In genomic region chr7:38106711-38107311, GRCm38 (mm10) we compare ENCODE assay signal across 8 mouse cellular contexts. TPM values are rescaled to one million over a fixed set of nuclear protein-coding genes. Genes with fewer than 3 reads are reported as not detected.
A peak's percentile ranks its signal among the peaks of the same experiment; 100 is the strongest.
DNase-seq lines count a peak whose midpoint lies in the region; ATAC-seq lines count a peak whose summit lies in the region.

No protein-coding gene starts in this region.

- peaks cover 42% of the 10 kb centered on the region for H3K4me1 ChIP-seq in embryonic facial prominence, embryonic 10.5 days
- peaks cover 49% of the 10 kb centered on the region for H3K4me1 ChIP-seq in midbrain, embryonic 10.5 days
- H3K4me1 ChIP-seq in stomach, embryonic 15.5 days, result peaks cover 21% of the 10 kb centered on the region

- ATAC-seq in frontal cortex, adult (ENCODE audit: low TSS enrichment), result peak; percentile 11; the same call in 1 of the 2 replicates
- no peak for ATAC-seq in stomach, embryonic 15.5 days (ENCODE audit: insufficient read depth, low FRiP score, low read depth)

- peak overlapping the region; percentile 94 for H3K4me3 ChIP-seq in embryonic facial prominence, embryonic 10.5 days
- H3K4me3 ChIP-seq in midbrain, embryonic 10.5 days, result peak overlapping the region; percentile 76
- H3K4me3 ChIP-seq in stomach, embryonic 15.5 days (replicated peaks), result peak overlapping the region; percentile 68

- H3K27me3 ChIP-seq in embryonic facial prominence, embryonic 10.5 days (replicated peaks; ENCODE audit: low read depth, poor library complexity, severe bottlenecking), result no peaks in the 10 kb centered on the region
- peaks cover 18% of the 10 kb centered on the region for H3K27me3 ChIP-seq in midbrain, embryonic 10.5 days (ENCODE audit: low read depth, poor library complexity, severe bottlenecking)
- no peaks in the 10 kb centered on the region for H3K27me3 ChIP-seq in stomach, embryonic 15.5 days (replicated peaks)

- peak overlapping the region; percentile 95 for H3K27ac ChIP-seq in embryonic facial prominence, embryonic 10.5 days (replicated peaks)
- H3K27ac ChIP-seq in midbrain, embryonic 10.5 days (replicated peaks), result peak overlapping the region; percentile 91
- H3K27ac ChIP-seq in stomach, embryonic 15.5 days, result 0 out of 2 replicates have a peak overlapping the region, but pooled peaks have one; percentile 3

- H3K4me2 ChIP-seq in stomach, embryonic 15.5 days, result peak overlapping the region; percentile 93

- DNase-seq in frontal cortex, postnatal 36 days (ENCODE audit: low spot score in 2 of 2), result no peak
- peak; percentile 19 for DNase-seq in adipocyte (ENCODE audit: low spot score)
- DNase-seq in embryonic facial prominence, embryonic 10.5 days (ENCODE audit: low spot score), result peak; percentile 71
- peak; percentile 30 to 36 for DNase-seq in heart, postnatal 14 days
- DNase-seq in layer of hippocampus, adult 9-11 months, result peak; percentile 37
- peak; percentile 63 for DNase-seq in midbrain, embryonic 10.5 days (ENCODE audit: low spot score)

- intact Hi-C loops in heart, postnatal 14 days (cut with DNase I), result loop anchor here (5.0 kb wide), 1 partner anchor 90 kb away; no protein-coding TSS in a partner anchor

- WGBS in embryonic facial prominence, embryonic 10.5 days, result under 1% methylated on average over 47 of the region's 47 CpGs
- WGBS in midbrain, embryonic 10.5 days, result under 1% methylated on average over 40 of the region's 47 CpGs
- WGBS in stomach, embryonic 15.5 days, result under 1% methylated on average over 44 of the region's 47 CpGs

- H3K9me3 ChIP-seq in embryonic facial prominence, embryonic 10.5 days, result no peaks in the 10 kb centered on the region
- no peaks in the 10 kb centered on the region for H3K9me3 ChIP-seq in midbrain, embryonic 10.5 days (replicated peaks)
- no peaks in the 10 kb centered on the region for H3K9me3 ChIP-seq in stomach, embryonic 15.5 days

- peak overlapping the region; percentile 60 for H3K9ac ChIP-seq in stomach, embryonic 15.5 days

- H3K36me3 ChIP-seq in embryonic facial prominence, embryonic 10.5 days (replicated peaks), result peaks cover 39% of the 10 kb centered on the region
- peaks cover 38% of the 10 kb centered on the region for H3K36me3 ChIP-seq in midbrain, embryonic 10.5 days
- H3K36me3 ChIP-seq in stomach, embryonic 15.5 days, result no peaks in the 10 kb centered on the region

RNA-seq across cellular contexts. Expression of gene Ccne1, which starts 0.5 kb away (rescaled TPM):
- polyA plus RNA-seq in embryonic facial prominence, embryonic 10.5 days (2016; fragmentation: Nextera tagmentation; extraction: Ambion mirVana), result 130 and 134 TPM in 2 replicates
- 1 to 10 TPM; 1.2 to 1.9 TPM for total RNA-seq in heart, postnatal 14 days (2021)
- 71.1 and 94.2 TPM in 2 replicates for polyA plus RNA-seq in midbrain, embryonic 10.5 days (2016; fragmentation: Nextera tagmentation; extraction: Ambion mirVana)
- 57.0 and 58.6 TPM in 2 replicates for polyA plus RNA-seq in stomach, embryonic 15.5 days (2015; fragmentation: Nextera tagmentation; extraction: Ambion mirVana)

Comparison
In these comparisons a context has a peak if more than half of its experiments do, and no peak if none do; other contexts are left out.
1. DNase-seq: peak in adipocyte (single experiment), embryonic facial prominence, embryonic 10.5 days (single experiment), heart, postnatal 14 days (2 of 2), layer of hippocampus, adult 9-11 months (single experiment) and midbrain, embryonic 10.5 days (single experiment); none in frontal cortex, postnatal 36 days (0 of 2).
2. H3K27ac ChIP-seq: peak in every context shown above with its lines; median percentile 95 in embryonic facial prominence, embryonic 10.5 days; 91 in midbrain, embryonic 10.5 days; 3 in stomach, embryonic 15.5 days.
3. Peak in every context shown above with its lines, with median percentiles within 50 percentile points of each other: H3K4me3 ChIP-seq.